Mouse (Mus musculus): ENCODE measurements around the gene Rere. TPM values are rescaled to one million over a fixed set of nuclear protein-coding genes. Genes with fewer than 3 reads are reported as not detected.
"Not testable (repeated sequence)": the region's sequence is repeated elsewhere in the genome, so short reads cannot be mapped to it uniquely, and the experiment has no call there.

The Rere gene
- polyA plus RNA-seq, 1 experiment from 2014 or later: 31.4 TPM

GRCm38 (mm10) chr4:150286980-150287379 lies 5.5 kb downstream of the Rere start:
- ATAC-seq (ENCODE audit: insufficient number of reproducible peaks, insufficient read depth, low FRiP score, low TSS enrichment, low read depth): no peak
- Histone ChIP-seq H3K4me1 (replicated peaks) (peaks cover 45% of the 10 kb centered on the region), H3K4me2 (no peak overlapping the region), H3K27me3 (no peaks in the 10 kb centered on the region), H3K4me3 (replicated peaks) (no peak overlapping the region), H3K36me3 (peaks cover 15% of the 10 kb centered on the region), H3K9ac (replicated peaks) (no peak overlapping the region), H3K27ac (no peak overlapping the region), H3K9me3 (no peaks in the 10 kb centered on the region)
- WGBS: 83% methylated on average over 8 of the region's 8 CpGs

GRCm38 (mm10) chr4:150287463-150287862 lies 6.0 kb downstream of the Rere start:
- Histone ChIP-seq H3K4me1 (replicated peaks) (peaks cover 45% of the 10 kb centered on the region), H3K36me3 (peaks cover 15% of the 10 kb centered on the region)
- ATAC-seq (ENCODE audit: insufficient number of reproducible peaks, insufficient read depth, low FRiP score, low TSS enrichment, low read depth); H3K9me3 ChIP-seq; H3K4me3 ChIP-seq (replicated peaks); H3K27ac ChIP-seq; H3K4me2 ChIP-seq; H3K9ac ChIP-seq (replicated peaks); H3K27me3 ChIP-seq: not testable (repeated sequence)
- WGBS: 76% methylated on average over 1 of the region's 1 CpGs

- no peak for ATAC-seq (ENCODE audit: insufficient number of reproducible peaks, insufficient read depth, low FRiP score, low TSS enrichment, low read depth)
- no peaks in the 10 kb centered on the region for H3K27me3 ChIP-seq
- no peak overlapping the region for H3K4me2 ChIP-seq
- peaks cover 18% of the 10 kb centered on the region for H3K4me1 ChIP-seq (replicated peaks)
- H3K27ac ChIP-seq: no peak overlapping the region
- H3K4me3 ChIP-seq (replicated peaks): no peak overlapping the region
- 93% methylated on average over 3 of the region's 3 CpGs for WGBS
- H3K9ac ChIP-seq (replicated peaks): no peak overlapping the region
- no peaks in the 10 kb centered on the region for H3K9me3 ChIP-seq
- H3K36me3 ChIP-seq: peaks cover 15% of the 10 kb centered on the region
Observed at GRCm38 (mm10) chr4:150291900-150292299, 10.5 kb downstream of the Rere start.

GRCm38 (mm10) chr4:150294870-150295269 lies 13.4 kb downstream of the Rere start:
- Histone ChIP-seq H3K36me3 (peaks cover 15% of the 10 kb centered on the region), H3K4me1 (replicated peaks) (no peaks in the 10 kb centered on the region; the same call in 1 of the 2 replicates), H3K27me3 (no peaks in the 10 kb centered on the region), H3K4me2 (no peak overlapping the region), H3K27ac (no peak overlapping the region), H3K9me3 (no peaks in the 10 kb centered on the region), H3K9ac (replicated peaks) (no peak overlapping the region), H3K4me3 (replicated peaks) (no peak overlapping the region)
- ATAC-seq (ENCODE audit: insufficient number of reproducible peaks, insufficient read depth, low FRiP score, low TSS enrichment, low read depth): no peak
- WGBS: 93% methylated on average over 7 of the region's 7 CpGs

GRCm38 (mm10) chr4:150295966-150296365 lies 14.5 kb downstream of the Rere start:
- Histone ChIP-seq H3K27me3 (no peaks in the 10 kb centered on the region), H3K27ac (no peak overlapping the region), H3K9ac (replicated peaks) (no peak overlapping the region), H3K4me2 (no peak overlapping the region), H3K9me3 (no peaks in the 10 kb centered on the region), H3K36me3 (peaks cover 9% of the 10 kb centered on the region), H3K4me3 (replicated peaks) (no peak overlapping the region), H3K4me1 (replicated peaks) (no peaks in the 10 kb centered on the region; the same call in 1 of the 2 replicates)
- no peak for ATAC-seq (ENCODE audit: insufficient number of reproducible peaks, insufficient read depth, low FRiP score, low TSS enrichment, low read depth)
- WGBS: 96% methylated on average over 7 of the region's 7 CpGs

GRCm38 (mm10) chr4:150302726-150303125 lies 21.3 kb downstream of the Rere start:
- ATAC-seq (ENCODE audit: insufficient number of reproducible peaks, insufficient read depth, low FRiP score, low TSS enrichment, low read depth): no peak
- WGBS: 85% methylated on average over 8 of the region's 8 CpGs
- Histone ChIP-seq H3K9ac (replicated peaks) (no peak overlapping the region), H3K4me2 (no peak overlapping the region), H3K9me3 (no peaks in the 10 kb centered on the region), H3K36me3 (no peaks in the 10 kb centered on the region), H3K27me3 (no peaks in the 10 kb centered on the region), H3K27ac (no peak overlapping the region), H3K4me3 (replicated peaks) (no peak overlapping the region), H3K4me1 (replicated peaks) (peaks cover 17% of the 10 kb centered on the region)

GRCm38 (mm10) chr4:150306701-150307100 lies 25.3 kb downstream of the Rere start:
- H3K4me3 ChIP-seq (replicated peaks): no peak overlapping the region
- no peak overlapping the region for H3K9ac ChIP-seq (replicated peaks)
- WGBS: 54% methylated on average over 2 of the region's 2 CpGs
- no peaks in the 10 kb centered on the region for H3K36me3 ChIP-seq
- peaks cover 17% of the 10 kb centered on the region for H3K4me1 ChIP-seq (replicated peaks)
- no peak overlapping the region for H3K4me2 ChIP-seq
- H3K27ac ChIP-seq: no peak overlapping the region
- no peaks in the 10 kb centered on the region for H3K27me3 ChIP-seq
- no peaks in the 10 kb centered on the region for H3K9me3 ChIP-seq
- no peak for ATAC-seq (ENCODE audit: insufficient number of reproducible peaks, insufficient read depth, low FRiP score, low TSS enrichment, low read depth)

- peaks cover 17% of the 10 kb centered on the region for H3K4me1 ChIP-seq (replicated peaks)
- 95% methylated on average over 1 of the region's 1 CpGs for WGBS
Observed at GRCm38 (mm10) chr4:150307226-150307625, 25.8 kb downstream of the Rere start.

GRCm38 (mm10) chr4:150311431-150311830 lies 30.0 kb downstream of the Rere start:
- ATAC-seq (ENCODE audit: insufficient number of reproducible peaks, insufficient read depth, low FRiP score, low TSS enrichment, low read depth): no peak

More at GRCm38 (mm10) chr4:150307226-150307625, 25.8 kb downstream of the Rere start:
- H3K9ac ChIP-seq (replicated peaks): no peak overlapping the region
- H3K4me3 ChIP-seq (replicated peaks): no peak overlapping the region
- H3K9me3 ChIP-seq: no peaks in the 10 kb centered on the region
- H3K4me2 ChIP-seq: no peak overlapping the region
- no peak overlapping the region for H3K27ac ChIP-seq
- H3K36me3 ChIP-seq: no peaks in the 10 kb centered on the region
- ATAC-seq (ENCODE audit: insufficient number of reproducible peaks, insufficient read depth, low FRiP score, low TSS enrichment, low read depth): no peak
- no peaks in the 10 kb centered on the region for H3K27me3 ChIP-seq

GRCm38 (mm10) chr4:150312646-150313045 lies 31.2 kb downstream of the Rere start:
- no peak for ATAC-seq (ENCODE audit: insufficient number of reproducible peaks, insufficient read depth, low FRiP score, low TSS enrichment, low read depth)
- H3K27me3 ChIP-seq: no peaks in the 10 kb centered on the region
- no peak overlapping the region for H3K4me3 ChIP-seq (replicated peaks)
- no peak overlapping the region for H3K4me2 ChIP-seq
- no peak overlapping the region for H3K9ac ChIP-seq (replicated peaks)
- H3K9me3 ChIP-seq: no peaks in the 10 kb centered on the region
- H3K4me1 ChIP-seq (replicated peaks): peaks cover 5% of the 10 kb centered on the region; the same call in 1 of the 2 replicates
- WGBS: 82% methylated on average over 2 of the region's 2 CpGs
- H3K27ac ChIP-seq: no peak overlapping the region
- H3K36me3 ChIP-seq: no peaks in the 10 kb centered on the region

More at GRCm38 (mm10) chr4:150311431-150311830, 30.0 kb downstream of the Rere start:
- H3K27me3 ChIP-seq: no peaks in the 10 kb centered on the region
- H3K36me3 ChIP-seq: no peaks in the 10 kb centered on the region
- 84% methylated on average over 2 of the region's 2 CpGs for WGBS
- no peaks in the 10 kb centered on the region for H3K9me3 ChIP-seq
- H3K4me3 ChIP-seq (replicated peaks): no peak overlapping the region
- no peak overlapping the region for H3K9ac ChIP-seq (replicated peaks)
- no peak overlapping the region for H3K27ac ChIP-seq
- peaks cover 10% of the 10 kb centered on the region for H3K4me1 ChIP-seq (replicated peaks)
- H3K4me2 ChIP-seq: no peak overlapping the region

- Histone ChIP-seq H3K4me2 (no peak overlapping the region), H3K9me3 (no peaks in the 10 kb centered on the region), H3K27me3 (no peaks in the 10 kb centered on the region), H3K4me1 (replicated peaks) (peaks cover 5% of the 10 kb centered on the region; the same call in 1 of the 2 replicates), H3K36me3 (no peaks in the 10 kb centered on the region), H3K4me3 (replicated peaks) (no peak overlapping the region), H3K9ac (replicated peaks) (no peak overlapping the region), H3K27ac (no peak overlapping the region)
- no peak for ATAC-seq (ENCODE audit: insufficient number of reproducible peaks, insufficient read depth, low FRiP score, low TSS enrichment, low read depth)
- WGBS: 96% methylated on average over 19 of the region's 19 CpGs
Observed at GRCm38 (mm10) chr4:150315301-150315700, 33.9 kb downstream of the Rere start.

- ATAC-seq (ENCODE audit: insufficient number of reproducible peaks, insufficient read depth, low FRiP score, low TSS enrichment, low read depth): no peak
- Histone ChIP-seq H3K9me3 (no peaks in the 10 kb centered on the region), H3K27ac (no peak overlapping the region), H3K4me2 (no peak overlapping the region), H3K27me3 (no peaks in the 10 kb centered on the region), H3K36me3 (no peaks in the 10 kb centered on the region), H3K4me1 (replicated peaks) (0 out of 2 replicates have a peak, but pooled peaks cover 5% of the 10 kb centered on the region), H3K4me3 (replicated peaks) (no peak overlapping the region), H3K9ac (replicated peaks) (no peak overlapping the region)
- WGBS: 90% methylated on average over 1 of the region's 1 CpGs
Observed at GRCm38 (mm10) chr4:150316546-150316945, 35.1 kb downstream of the Rere start.

Data from limb, embryonic 12.5 days (tissue).